Mouse (Mus musculus) bone marrow macrophage, adult 2 months (primary cell): ENCODE results near the gene Klf12.
"Not testable (repeated sequence)": the region's sequence is repeated elsewhere in the genome, so short reads cannot be mapped to it uniquely, and the experiment has no call there.

Source experiments
- CTCF ChIP-seq: IDR thresholded peaks from 2 replicates; pipeline ENCODE4 v1.5.1; 2012; ENCODE audit warnings: low read depth, mild to moderate bottlenecking, low read length, moderate library complexity
- POLR2A ChIP-seq: IDR thresholded peaks from 2 replicates; pipeline ENCODE4 v1.6.1; 2012; ENCODE audit warnings: mild to moderate bottlenecking, low read depth, low read length, borderline replicate concordance

DNA sequence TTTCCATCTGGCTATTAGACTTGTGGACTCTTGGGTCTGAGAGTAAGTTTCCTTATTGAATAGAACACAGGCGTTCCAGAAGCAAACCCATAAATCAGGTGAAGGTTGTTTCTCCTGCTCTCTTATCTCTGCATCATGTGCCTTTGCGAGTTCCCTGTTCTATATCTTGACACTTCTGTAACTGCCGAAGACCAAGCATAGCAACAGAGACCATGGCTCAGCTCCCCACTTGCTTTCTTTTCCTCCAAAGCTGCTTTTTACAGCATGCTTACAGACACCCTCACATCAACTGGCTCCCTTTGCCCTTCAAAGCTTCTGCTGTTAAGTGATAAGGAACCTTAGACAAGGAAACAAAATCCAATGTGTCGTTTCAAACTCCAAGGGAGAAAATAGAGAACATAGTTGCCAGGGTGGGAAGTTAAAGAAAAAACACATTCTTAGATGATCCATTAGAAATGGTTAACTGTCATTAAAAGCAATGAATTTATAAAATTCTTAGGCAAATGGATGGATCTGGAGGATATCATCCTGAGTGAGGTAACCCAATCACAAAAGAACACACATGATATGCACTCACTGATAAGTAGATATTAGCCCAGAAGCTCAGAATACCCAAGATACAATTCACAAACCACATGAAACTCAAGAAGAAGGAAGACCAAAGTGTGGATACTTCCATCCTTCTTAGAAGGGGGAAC lies 430.6 kb downstream of the Klf12 start:
- TF ChIP-seq CTCF, POLR2A: not testable (repeated sequence)
